Mouse (Mus musculus) adrenal gland, adult 2 months (tissue): ENCODE data around the gene Gm29776. TPM values are rescaled to one million over a fixed set of nuclear protein-coding genes. Genes with fewer than 3 reads are reported as not detected.
A peak's percentile ranks its signal among the peaks of the same experiment; 100 is the strongest.

Experiments
- DNase-seq: peaks from one replicate; pipeline ENCODE4 v3.0.0; 2021
- polyA plus RNA-seq: library from polyadenylated mRNA; depleted of rRNA; stranded (reverse); fragments of >200 nt; gene quantifications from 2 replicates; pipeline ENCODE4 v1.2.3, GENCODE M21; 2012
- total RNA-seq, 2 experiments: library from RNA; stranded (reverse); gene quantifications; 2 replicates each; pipeline ENCODE4 v1.2.3; 2021

Gene Gm29776
- total and polyA plus RNA-seq, 3 experiments, result 0.07 TPM; not detected in 2

DNA sequence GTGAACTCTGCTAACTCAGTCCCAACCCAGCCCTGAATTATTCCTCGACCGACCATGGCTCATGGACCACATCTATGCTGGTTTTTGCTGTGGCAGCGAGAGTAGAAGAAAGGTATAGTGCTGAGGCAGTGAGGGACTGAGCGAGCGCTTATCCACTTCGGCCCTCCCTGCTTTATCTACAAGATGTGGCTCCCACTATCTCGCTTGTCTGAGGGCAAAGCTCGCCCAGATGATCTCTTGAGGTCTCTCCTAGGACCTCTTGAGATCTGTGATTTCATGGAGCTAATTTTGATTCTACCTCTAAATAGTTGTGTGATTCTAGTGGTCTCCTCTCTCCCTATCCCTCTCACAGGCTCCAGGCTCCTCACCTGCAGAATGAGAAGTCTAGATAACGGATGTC lies 10.4 kb upstream of the Gm29776 start:
- DNase-seq, result no peak

DNA sequence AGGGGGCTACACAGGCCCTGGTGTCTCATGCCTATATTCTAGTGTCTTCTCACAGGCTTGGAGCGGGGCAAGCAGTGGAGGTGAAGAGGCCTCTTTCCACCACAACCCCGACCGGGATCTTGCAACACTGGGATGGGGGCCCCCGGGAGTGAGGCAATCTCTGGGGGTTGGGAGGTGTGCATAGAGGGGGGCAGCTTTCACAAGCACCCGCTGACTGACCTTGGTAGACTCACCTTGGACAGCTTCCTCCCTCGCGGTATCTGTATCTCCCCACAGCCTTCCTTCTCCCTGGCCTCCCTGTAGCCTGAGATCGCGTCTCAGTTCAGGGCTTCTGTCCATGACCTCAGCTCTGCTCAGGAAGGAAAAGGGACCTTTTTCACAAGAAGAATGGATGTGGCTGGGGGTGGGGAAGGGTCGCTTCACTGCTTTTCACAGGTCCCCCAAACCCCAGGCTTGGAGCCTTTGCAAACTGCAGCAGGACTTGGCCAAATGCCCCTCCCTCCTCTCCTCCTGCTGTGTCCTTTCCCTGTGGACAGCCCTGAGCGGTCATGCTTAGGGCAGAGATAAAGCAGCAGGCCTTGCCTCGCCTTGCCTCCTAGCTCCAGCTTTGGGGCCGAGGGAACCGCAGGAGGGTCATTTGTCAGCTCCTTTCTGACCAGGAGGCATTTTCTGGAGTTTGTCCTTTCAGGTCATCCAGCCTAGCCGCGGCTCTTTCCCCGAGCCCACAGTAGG lies 8.1 kb upstream of the Gm29776 start:
- peak; percentile 16 for DNase-seq

DNA sequence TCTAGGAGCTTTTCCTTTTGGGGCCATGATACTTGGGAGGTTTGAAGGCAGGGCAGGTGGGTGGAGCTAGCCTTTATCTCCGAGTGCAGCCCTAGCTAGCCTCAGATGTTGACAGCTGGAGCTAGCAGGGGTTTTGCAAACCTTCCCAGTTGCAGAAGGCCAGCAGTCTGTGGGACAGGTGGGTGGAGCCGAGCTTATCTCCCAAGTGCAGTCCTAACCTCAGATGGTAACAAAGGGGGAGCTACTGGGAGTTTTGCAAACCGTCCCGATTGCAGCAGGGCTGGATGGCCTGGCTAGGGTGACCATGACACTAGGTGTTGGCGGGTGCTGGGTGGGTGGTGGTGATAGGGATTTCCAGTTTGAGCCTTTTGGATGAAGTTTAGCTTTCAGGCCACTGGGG lies 7.2 kb upstream of the Gm29776 start:
- peak; percentile 31 for DNase-seq

DNA sequence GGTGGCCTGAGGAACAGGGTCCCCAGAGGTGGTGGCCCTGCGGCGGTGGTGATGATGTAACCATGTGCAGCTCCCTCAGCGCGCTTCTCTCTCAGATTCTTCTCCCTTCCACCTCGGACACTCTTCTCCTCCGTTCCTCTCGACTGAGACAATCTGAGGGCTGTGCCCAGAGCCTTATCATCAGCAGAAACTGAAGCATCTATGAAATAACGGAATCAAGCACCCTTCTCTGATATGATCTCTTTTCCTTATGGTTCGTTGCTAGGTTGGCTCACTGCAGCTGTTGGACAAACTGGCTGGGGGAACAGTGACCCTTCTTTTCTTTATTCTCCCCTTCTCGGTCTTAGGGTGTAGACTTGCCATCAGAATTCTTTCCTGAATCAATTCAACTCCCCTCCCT lies 4.6 kb upstream of the Gm29776 start:
- no peak for DNase-seq

DNA sequence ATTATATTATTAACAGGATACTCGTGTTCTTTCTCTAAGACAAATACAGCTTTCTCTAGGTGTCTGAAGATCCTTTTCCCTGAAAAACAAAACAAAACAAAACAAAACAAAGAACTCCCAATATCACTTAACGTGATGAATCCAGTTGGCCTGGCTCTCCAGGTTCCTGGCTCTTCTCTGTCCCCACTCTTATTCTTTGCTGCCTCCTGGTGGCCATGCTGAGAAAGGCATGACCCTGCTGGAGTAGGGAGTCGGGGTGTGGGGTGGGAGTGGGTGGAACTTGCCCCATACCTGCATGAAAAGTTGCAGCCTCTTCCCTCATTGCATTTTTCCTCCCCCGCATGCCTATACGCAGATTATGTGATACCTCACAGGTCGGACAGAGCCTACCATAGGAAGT lies 2.7 kb upstream of the Gm29776 start:
- peak; percentile 77 for DNase-seq

DNA sequence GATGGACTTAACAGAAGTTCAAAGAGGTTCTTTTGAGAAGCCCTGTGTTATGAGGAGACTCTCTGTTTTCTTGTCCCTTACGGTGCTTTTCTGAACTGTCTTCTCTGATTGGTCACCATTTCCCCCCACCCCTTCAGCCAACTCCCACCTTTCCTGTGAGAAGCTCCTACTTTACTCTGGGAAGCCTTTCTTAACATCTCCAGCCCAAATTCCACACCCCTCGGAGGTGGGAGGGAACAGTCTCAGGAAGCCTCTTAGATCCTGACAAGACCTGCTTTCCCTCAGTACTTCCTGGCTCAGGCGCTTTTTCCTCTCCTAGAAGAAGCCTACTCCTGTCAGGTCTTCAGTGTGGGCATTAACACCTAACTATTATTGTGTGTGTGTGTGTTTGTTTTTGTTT lies 953 bp upstream of the Gm29776 start:
- DNase-seq, result no peak

DNA sequence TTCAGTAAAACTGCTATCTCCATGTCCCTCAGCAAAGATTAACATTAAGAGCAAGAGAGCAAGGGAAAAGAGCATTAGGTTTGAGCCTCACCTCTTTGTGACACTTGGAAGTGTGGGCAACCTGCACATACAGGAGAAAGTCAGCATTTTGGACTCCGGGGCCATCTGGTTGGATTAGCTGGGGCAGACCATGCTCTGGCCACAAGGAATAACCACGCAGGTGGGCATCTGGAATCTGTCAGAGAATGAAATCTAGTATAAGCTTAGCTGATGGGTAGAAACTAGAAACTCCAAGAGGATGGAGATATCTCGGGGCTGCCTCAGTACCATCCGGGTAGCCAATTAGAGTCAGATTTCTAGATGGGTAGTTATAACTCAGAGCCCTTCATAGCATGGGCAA lies 1.9 kb downstream of the Gm29776 start:
- no peak for DNase-seq

DNA sequence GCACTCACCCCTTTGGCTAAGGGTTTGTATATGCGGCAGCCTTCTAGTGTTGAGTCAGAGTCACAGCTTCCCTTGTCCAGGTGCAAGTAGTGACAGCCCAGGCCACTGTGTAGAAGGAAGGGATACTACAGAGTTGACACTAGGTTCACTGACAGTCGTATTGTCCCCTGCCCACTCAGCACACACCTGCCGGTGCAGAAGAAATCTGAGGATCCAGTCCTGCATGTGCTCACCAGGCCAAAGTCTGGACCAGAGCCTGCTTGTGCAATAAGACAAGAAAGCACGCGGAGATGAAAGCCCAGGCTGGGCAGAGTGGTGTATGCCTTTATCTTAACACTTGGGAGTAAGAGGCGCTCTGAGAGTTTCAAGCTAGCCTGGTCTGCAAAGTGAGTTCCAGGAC lies 3.6 kb downstream of the Gm29776 start:
- DNase-seq, result no peak

DNA sequence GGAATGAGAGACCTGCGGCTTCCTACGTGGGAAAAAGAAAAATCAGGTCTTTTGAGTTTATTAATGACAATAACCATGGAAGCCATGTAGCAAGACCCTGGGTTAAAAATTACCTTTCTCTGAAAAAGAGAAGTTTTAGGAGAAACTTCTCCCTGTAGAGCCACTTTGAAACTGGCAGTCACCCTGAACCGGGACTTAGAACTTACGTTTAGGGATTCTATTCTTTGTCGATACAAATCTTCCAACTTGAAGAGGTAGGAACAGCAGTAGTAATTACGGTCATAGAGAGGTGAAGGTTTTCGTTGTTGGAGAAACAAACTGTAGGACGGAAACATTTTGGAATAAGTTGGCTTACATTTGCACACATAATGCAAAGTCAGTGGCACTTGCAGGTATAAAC lies 11.4 kb downstream of the Gm29776 start:
- no peak for DNase-seq

DNA sequence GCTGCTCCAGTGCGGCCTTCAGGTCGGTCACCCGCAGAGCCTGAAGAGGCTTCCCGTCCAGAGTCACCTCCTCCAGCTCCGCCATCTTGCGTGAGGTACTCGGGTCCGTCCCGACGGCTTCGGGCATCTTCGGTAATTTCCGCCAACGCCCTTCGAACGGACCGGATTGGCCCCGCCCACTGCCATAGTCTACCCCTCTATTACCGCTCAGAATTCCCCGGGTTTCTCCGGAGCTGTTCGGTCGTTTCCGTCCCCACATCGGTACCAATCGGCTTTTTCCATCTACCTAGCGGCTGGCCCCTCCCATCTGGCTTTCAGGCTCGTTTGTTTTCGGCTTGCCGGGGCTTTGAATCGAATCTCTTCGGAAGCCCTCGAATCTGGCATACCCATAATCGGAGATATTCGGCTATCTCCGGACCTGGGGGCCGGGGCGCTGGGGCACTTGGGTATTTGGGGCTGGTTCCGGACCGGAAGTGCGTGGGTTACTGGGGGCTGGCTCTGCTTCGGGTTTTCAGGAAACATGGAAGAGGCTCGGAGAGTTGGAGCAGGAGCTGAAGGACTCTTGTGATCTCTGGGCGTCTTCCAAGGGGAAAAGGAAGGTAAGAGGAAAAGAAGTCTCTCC lies 12.0 kb downstream of the Gm29776 start, which contains the start of gene Acin1:
Gene Acin1, minus strand, starts transcription at position 410 of the 622 bp plus-strand sequence.
- peak; percentile 100 for DNase-seq

DNA sequence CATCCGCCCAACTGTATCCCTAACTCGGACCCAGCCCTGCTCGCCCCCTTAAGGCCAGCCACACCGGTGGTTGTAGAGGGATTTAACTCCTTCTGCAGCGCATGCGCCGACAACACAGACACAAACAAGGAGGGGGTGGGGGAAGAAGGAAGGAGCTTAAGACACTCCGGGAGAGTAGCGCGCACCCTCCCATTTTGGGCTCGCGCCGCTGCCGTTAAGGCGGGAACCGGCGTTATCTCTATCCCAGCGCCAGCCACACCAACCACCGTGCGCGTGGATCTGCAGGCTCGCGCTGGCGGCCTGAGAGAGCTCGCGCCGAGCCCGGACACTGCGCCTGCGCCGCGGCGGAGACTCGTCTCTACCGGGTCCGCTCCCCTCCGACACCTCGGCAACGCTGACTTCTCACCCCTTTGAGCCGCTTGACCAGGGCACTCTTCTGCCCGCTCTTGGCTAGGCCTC lies 12.5 kb downstream of the Gm29776 start, which contains the start of gene 1700123O20Rik:
Gene 1700123O20Rik, plus strand, starts transcription at position 154 of the 459 bp plus-strand sequence.
- no peak for DNase-seq

DNA sequence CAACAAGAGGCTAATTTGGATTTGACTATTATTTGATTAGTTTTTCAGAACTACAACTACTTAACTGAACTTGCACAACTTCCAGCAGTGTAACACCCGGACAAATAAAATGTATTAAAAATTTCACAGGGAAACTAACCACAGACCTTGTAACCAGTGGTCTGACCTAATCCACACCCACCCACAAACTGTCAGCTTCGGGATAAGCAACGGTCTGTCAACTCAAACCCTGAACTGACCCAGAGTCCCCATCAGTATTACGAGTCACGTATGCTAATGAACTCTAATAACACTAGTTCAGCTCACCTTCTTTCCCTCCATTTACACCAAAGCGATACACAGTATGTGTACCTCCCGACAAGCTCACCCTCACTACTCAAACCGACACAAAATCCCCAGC lies 13.2 kb downstream of the Gm29776 start:
- DNase-seq, result peak; percentile 13

DNA sequence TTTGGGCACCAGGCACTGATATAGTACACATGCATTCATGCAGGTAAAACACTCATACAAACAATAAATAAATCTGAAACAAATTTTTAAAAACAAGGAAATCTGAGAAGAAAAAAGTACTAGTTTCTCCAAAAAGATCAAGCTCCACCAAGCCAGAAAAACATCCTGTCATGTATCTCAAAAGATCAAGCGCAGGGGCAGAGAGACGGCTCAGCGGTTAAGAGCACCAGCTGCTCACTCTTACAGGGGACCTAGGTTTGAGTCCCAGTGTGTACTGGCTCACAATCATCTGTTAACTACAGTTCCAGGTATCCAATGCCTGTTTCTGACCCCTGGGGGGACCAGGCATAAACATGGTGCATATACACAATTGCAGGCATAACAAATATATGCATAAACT lies 16.2 kb downstream of the Gm29776 start:
- no peak for DNase-seq

DNA sequence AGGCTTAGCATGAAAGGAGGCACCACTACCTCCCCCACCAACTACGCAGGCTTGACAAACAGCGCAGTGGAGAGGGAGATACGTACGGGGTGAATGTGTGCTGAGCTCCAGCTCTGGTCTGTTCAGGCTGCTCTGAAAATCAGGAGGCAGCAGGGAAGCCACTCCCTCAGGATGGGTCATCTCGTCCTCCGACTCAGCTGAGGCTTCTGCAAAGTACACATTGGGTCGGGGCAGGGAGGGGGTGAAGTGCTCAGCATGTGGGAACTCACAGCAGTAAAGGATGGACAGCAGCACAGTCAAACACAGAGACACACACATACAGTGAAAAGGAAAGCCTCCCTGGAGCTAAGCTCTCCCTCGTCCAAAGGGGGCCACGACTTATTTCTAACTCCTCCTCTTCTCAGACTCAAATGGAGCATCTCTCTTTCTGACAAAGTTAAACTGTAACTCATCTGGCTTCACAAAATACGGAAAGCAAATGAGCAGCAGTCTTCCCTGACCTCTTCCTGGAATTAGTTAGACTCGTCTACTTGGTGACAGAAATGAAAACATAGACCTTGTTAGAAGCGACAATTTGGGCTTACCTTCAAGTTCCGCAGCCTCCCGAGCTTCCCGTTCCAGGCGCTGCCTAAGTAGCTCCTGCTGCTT lies 19.9 kb downstream of the Gm29776 start:
- DNase-seq, result no peak

DNA sequence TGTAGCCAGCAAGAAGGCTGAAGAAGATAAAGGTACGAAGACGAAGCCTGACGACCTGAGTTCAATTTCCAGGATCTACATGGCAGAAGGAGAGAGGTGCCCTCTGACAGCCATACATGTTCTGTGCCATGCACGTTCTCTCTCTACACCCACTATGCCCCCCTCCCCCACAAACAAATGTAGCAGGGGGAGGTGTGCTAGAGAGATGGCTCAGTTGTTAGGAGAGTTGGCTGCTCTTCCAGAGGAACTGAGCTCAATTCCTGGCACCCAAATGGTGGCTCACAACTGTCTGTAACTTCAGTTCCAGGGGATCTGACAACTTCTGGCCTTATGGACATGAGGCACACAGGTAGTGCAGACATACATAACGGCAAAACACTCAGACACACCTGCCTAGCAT lies 22.3 kb downstream of the Gm29776 start:
- no peak for DNase-seq

DNA sequence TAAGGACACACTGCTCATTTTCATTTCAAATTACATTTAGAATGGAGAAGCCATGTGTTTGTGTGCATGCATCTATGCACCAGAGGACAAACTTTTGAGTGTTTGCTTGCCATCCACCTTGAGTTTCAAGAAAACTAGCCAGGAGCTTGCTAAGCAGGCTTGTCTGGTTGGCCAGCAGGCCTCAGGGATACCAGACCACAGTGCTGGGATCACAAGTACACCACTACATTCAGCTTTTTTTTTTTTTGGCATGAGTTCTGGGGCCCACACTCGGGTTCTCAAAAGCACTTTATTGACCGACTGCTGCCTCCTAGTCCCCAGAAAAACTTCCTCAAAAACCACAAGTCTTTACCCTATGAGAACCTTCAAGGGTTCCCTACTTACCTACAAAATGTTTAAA lies 24.3 kb downstream of the Gm29776 start:
- DNase-seq, result no peak

DNA sequence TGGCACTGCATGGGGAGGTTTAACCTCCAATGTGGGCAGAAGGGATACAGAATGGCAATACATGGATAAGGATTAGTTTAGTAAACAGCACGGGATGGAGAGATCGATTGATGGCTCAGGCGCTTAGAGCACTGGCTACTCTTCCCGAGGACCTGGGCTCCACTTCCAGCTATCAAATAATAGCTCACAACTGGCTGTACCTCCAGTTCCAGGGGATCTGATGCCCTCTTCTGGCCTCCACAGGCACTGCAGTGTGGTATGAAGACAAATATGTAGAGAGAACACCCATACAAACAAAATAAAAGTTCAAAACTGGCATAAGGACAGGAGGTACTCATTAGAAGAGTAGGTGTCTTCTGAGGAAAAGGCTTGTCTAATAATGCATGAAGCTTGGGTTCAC lies 29.3 kb downstream of the Gm29776 start:
- DNase-seq, result peak; percentile 58

DNA sequence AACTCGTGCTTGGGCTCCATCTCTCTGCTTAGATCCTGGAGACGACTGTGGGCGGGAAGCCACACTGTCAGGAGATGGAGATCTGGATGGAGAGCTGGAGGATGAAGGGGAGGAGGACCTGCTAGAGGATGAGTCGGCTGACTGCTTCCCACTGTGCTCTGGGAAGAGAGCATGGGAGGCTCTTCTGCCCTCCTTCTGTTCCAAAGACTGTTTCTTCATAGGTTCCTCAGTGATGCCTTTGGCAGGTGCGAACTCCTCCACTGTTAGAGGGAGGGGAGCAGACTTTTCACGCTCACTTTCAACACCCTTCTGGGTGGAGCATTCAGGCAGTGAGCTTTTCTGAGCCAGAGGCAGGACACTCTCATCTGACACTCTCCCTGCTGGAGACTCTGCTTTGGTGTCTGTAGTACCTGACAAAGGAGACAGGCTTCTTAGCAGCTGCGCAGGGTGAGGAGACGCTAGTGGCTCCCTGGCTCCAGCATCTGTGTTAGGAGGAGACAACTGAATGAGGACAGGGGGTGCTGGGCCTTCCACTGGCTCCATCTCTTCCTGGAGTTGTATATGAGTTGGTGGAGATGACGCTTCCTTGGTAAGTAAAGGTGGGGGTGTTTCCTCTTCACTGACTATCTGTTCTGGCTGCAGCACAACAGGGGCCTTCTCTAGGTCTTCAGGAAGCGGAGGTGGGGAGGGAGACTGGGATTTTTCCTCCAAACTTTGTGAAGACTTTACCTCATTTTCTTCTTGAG lies 34.0 kb downstream of the Gm29776 start:
- no peak for DNase-seq

DNA sequence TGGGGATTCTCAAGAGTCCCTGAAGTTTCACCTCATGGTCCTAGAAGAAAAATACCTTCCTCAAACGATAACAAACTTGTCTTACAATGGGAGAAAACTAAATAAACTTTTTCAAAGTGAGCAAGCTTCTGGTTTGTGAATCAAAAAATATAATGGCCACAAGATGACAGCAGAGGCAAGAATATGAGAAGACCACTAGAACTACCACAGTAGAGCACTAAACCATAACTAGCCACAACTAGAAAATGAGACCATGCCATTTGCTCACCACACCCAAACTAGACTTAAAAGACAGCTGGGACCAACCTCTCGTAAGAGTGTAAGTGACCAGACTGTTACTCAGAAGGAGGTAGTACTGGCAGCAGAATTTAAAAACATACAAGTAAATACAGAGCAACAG lies 38.6 kb downstream of the Gm29776 start:
- no peak for DNase-seq

DNA sequence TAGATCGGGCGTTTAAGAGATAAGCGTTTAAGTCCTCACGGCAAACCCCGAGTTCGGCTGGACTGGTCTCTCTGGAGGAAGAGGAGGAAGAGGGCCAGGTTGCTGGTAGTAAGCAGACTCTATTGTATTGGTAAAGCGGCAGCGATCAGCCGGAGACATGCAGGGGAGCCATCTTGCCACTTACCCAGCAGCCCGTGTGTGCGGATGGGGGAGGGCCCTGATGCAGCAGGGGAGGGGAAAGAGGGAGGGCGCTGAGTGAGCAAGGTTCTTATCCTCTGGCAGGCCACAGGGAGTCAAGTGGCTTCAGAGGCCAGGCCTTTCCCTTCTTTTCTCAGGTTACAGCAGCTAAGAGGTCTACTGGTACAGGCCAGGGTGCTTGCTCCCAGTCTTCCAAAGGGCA lies 45.1 kb downstream of the Gm29776 start:
- peak; percentile 94 for DNase-seq

DNA sequence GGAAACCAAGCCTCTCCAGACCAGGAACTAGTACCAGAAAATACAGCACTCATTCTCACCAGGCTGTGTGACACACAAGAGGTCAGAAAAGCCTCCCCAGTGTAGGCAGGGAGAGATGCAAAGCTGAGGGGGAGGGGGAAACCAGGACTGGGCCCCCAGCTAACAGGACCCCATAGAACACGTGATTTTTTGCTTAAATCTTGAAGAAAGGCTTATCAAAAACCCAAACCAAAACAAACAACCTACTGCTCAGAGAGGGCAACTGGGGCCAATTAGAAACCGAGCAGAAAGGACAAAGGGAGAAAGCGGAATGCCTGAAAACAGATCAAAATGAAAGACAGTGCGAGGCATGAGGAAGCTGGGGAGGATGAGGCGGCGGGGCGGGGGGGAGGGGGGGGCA lies 45.8 kb downstream of the Gm29776 start:
- no peak for DNase-seq

DNA sequence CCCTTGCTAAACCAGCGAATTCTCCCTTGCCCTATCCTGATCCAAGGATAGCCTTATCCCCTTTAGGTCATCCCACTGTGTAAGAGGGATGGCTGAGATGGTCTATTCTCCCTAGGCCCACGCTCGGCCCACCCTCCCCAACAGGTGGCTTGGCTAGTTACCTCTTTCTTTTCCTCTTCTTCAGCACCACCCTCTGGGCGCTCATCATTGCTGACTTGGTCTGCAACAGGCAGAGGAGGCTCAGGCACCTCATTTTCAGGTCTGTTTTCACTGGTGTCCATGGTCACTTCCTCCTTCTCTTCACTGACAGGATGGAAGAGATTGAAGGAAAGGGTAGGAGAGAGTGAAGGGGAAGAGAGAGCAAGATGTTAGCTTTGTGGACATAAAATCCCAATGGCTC lies 47.1 kb downstream of the Gm29776 start:
- DNase-seq, result no peak
